In the genomic region with DNA sequence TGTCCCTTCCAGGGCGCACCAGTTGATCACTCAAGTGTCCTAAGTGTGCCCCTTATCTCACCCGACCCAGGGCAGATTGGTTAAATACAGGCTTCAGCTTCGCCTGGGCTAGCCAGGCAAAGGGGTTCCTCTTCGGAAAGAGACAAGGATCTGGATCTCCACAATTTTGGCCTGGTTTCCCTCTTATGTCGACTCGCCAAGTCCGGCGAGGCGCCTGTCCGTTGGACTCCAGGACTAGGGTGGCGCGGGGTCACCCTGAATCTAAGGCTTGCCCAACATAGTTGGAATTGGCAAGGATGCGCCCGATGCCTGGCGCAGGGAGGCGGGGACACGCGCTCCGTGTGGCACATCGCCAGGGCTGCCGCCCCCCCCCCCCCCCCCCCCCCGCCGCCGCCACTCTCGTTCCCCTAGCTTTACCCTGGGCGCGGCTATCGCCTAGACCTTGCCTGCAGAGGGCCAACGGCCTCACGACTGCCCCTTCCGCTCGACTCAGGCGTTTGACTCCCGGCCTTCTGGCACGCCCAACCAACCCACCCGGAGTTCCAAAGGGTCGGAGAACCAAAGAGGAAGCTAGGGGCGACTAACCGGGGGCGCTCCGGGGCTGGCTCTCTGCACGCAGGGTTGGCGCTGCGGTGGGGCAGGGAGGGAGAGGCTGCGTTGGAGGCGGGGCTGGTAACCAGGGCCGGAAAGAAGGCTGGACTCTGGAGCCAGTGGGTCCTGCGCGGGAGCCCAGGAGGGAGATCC, we compare ENCODE assay signal across 8 mouse cellular contexts. TPM values are rescaled to one million over a fixed set of nuclear protein-coding genes. Genes with fewer than 3 reads are reported as not detected.
A peak's percentile ranks its signal among the peaks of the same experiment; 100 is the strongest.
DNase-seq lines count a peak whose midpoint lies in the region; ATAC-seq lines count a peak whose summit lies in the region.

No protein-coding gene starts in this region.

- peak overlapping the region; percentile 97 for H3K27ac ChIP-seq in hindbrain, embryonic 13.5 days

- WGBS in hindbrain, embryonic 13.5 days, result 2% methylated on average over 46 of the region's 49 CpGs

- peak overlapping the region; percentile 87 for H3K4me3 ChIP-seq in hindbrain, embryonic 13.5 days

- H3K4me1 ChIP-seq in hindbrain, embryonic 13.5 days (replicated peaks), result peaks cover 41% of the 10 kb centered on the region

- H3K36me3 ChIP-seq in hindbrain, embryonic 13.5 days, result no peaks in the 10 kb centered on the region

- peak overlapping the region; percentile 98 for H3K4me2 ChIP-seq in hindbrain, embryonic 13.5 days

- peak; percentile 63 for ATAC-seq in hindbrain, embryonic 13.5 days (ENCODE audit: low FRiP score)

- H3K27me3 ChIP-seq in hindbrain, embryonic 13.5 days, result 0 out of 2 replicates have a peak, but pooled peaks cover 4% of the 10 kb centered on the region

- peak overlapping the region; percentile 95 for H3K9ac ChIP-seq in hindbrain, embryonic 13.5 days

- no peaks in the 10 kb centered on the region for H3K9me3 ChIP-seq in hindbrain, embryonic 13.5 days

- peak; percentile 46 for DNase-seq in R1 (ENCODE audit: low read depth, low spot score)
- DNase-seq in cerebellum, postnatal 36 days, result peak; percentile 42 to 53
- peak; percentile 58 to 62 for DNase-seq in frontal cortex, postnatal 36 days (ENCODE audit: low spot score in 2 of 2)
- peak; percentile 54 to 69 for DNase-seq in layer of hippocampus, postnatal 25 days (ENCODE audit: extremely low spot score in 1 of 2, low spot score in 1 of 2)
- DNase-seq in lung, postnatal 10 days, result peak; percentile 95
- peak; percentile 76 for DNase-seq in ovary, adult 18-20 months (ENCODE audit: low spot score)
- peak; percentile 64 for DNase-seq in thymus, postnatal 14 days

RNA-seq across cellular contexts. Expression of gene Nrp1, which starts 1.4 kb away (rescaled TPM):
- polyA plus RNA-seq in hindbrain, embryonic 13.5 days (2015; fragmentation: Nextera tagmentation; extraction: Ambion mirVana), result 82.5 and 90.4 TPM in 2 replicates
- total RNA-seq in layer of hippocampus, postnatal 25 days (2021), result 100 to 1,000 TPM in 1 of 2 experiments, 10 to 100 TPM in 1; 96.2 to 111 TPM

Comparison
In these comparisons a context has a peak if more than half of its experiments do, and no peak if none do; other contexts are left out.
1. Peak in every context shown above with its lines: DNase-seq, ATAC-seq, H3K4me3 ChIP-seq and H3K27ac ChIP-seq.